Mouse (Mus musculus) cortical plate, adult 2 months (tissue): ENCODE measurements at regions not wholly inside any gene's neighbourhood (a gene's known extent, or its start where the extent isn't known, plus 50 kb on each side); places are given as distances from the start of the nearest gene placed in this dataset.

ENCODE experiments used
- CTCF ChIP-seq: fragments of 200-500 bp; IDR thresholded peaks from 2 replicates; pipeline ENCODE4 v1.5.1; 2011; ENCODE audit warnings: mild to moderate bottlenecking, control low read depth, low read length; ENCODE audit not compliant: insufficient read depth; ENCODE audit errors: extremely low read depth
- POLR2A ChIP-seq: fragments of 200-500 bp; IDR thresholded peaks from 2 replicates; pipeline ENCODE4 v1.6.1; 2011; ENCODE audit warnings: mild to moderate bottlenecking, low read length, control low read depth; ENCODE audit not compliant: insufficient read depth; ENCODE audit errors: extremely low read depth

- TF ChIP-seq POLR2A = no peak
- TF ChIP-seq CTCF = no peak
Observed at GRCm38 (mm10) chr5:111804542-111804941, 70.8 kb downstream of the Gm26897 start.
